Mouse (Mus musculus) natural killer cell, adult 2 months (primary cell): ENCODE data around the gene Zfyve1.

Experiments
- DNase-seq, 2 experiments: peaks; one replicate each; pipeline ENCODE4 v3.0.0; 2022; ENCODE audit warnings: low spot score in 2 of 2

The Zfyve1 gene

GRCm38 (mm10) chr12:83580283-83580682 lies 16.7 kb downstream of the Zfyve1 start:
- no peak for DNase-seq

GRCm38 (mm10) chr12:83578896-83579569 lies 18.0 kb downstream of the Zfyve1 start:
- no peak for DNase-seq

GRCm38 (mm10) chr12:83578356-83578755 lies 18.7 kb downstream of the Zfyve1 start:
- no peak for DNase-seq

- DNase-seq, result no peak
Observed at GRCm38 (mm10) chr12:83577445-83577844, 19.6 kb downstream of the Zfyve1 start.

GRCm38 (mm10) chr12:83572717-83573116 lies 24.3 kb downstream of the Zfyve1 start:
- no peak for DNase-seq

- no peak for DNase-seq
Observed at GRCm38 (mm10) chr12:83569866-83570265, 27.2 kb downstream of the Zfyve1 start.

- DNase-seq, result no peak
Observed at GRCm38 (mm10) chr12:83562589-83562988, 34.4 kb downstream of the Zfyve1 start.

GRCm38 (mm10) chr12:83560189-83560588 lies 36.8 kb downstream of the Zfyve1 start:
- no peak for DNase-seq

GRCm38 (mm10) chr12:83558496-83558895 lies 38.5 kb downstream of the Zfyve1 start:
- no peak for DNase-seq

- no peak for DNase-seq
Observed at GRCm38 (mm10) chr12:83555605-83556004, 41.4 kb downstream of the Zfyve1 start.

- no peak for DNase-seq
Observed at GRCm38 (mm10) chr12:83553816-83554215, 43.2 kb downstream of the Zfyve1 start.

- DNase-seq, result no peak
Observed at GRCm38 (mm10) chr12:83551305-83551704, 45.7 kb downstream of the Zfyve1 start.

GRCm38 (mm10) chr12:83544791-83545190 lies 52.2 kb downstream of the Zfyve1 start:
- no peak for DNase-seq

- DNase-seq, result no peak
Observed at GRCm38 (mm10) chr12:83543997-83544396, 53.0 kb downstream of the Zfyve1 start.

- no peak for DNase-seq
Observed at GRCm38 (mm10) chr12:83536039-83536438, 61.0 kb downstream of the Zfyve1 start.

GRCm38 (mm10) chr12:83535428-83535827 lies 61.6 kb downstream of the Zfyve1 start:
- no peak for DNase-seq

- DNase-seq, result no peak
Observed at GRCm38 (mm10) chr12:83534190-83534589, 62.8 kb downstream of the Zfyve1 start.

- no peak for DNase-seq
Observed at GRCm38 (mm10) chr12:83532966-83533365, 64.1 kb downstream of the Zfyve1 start.

GRCm38 (mm10) chr12:83531992-83532391 lies 65.0 kb downstream of the Zfyve1 start:
- no peak for DNase-seq

- DNase-seq, result no peak
Observed at GRCm38 (mm10) chr12:83528665-83529064, 68.4 kb downstream of the Zfyve1 start.

- no peak for DNase-seq
Observed at GRCm38 (mm10) chr12:83527816-83528215, 69.2 kb downstream of the Zfyve1 start.

- no peak for DNase-seq
Observed at GRCm38 (mm10) chr12:83525822-83526544, 71.0 kb downstream of the Zfyve1 start.

- DNase-seq, result no peak
Observed at GRCm38 (mm10) chr12:83524329-83524728, 72.7 kb downstream of the Zfyve1 start.
